Mouse (Mus musculus) heart, embryonic 15.5 days (tissue): ENCODE measurements around the gene Usp30. TPM values are rescaled to one million over a fixed set of nuclear protein-coding genes. Genes with fewer than 3 reads are reported as not detected.

ENCODE experiments used
- ATAC-seq: fragments of 200-750 bp; cut with Nextera tagmentation; replicated peaks from 2 replicates; pipeline ENCODE4 v1.8.0; 2017; ENCODE audit warnings: low read depth, moderate TSS enrichment; ENCODE audit not compliant: insufficient number of reproducible peaks, insufficient read depth, low FRiP score
- H3K27ac ChIP-seq: fragments of 300-500 bp; sonication (generic); 2 replicates; pipeline ENCODE4 v1.5.1; 2015; ENCODE audit warnings: mild to moderate bottlenecking, inconsistent platforms
- H3K27me3 ChIP-seq: fragments of 300-500 bp; sonication (generic); 2 replicates; pipeline ENCODE4 v1.6.1; 2015; ENCODE audit warnings: inconsistent platforms
- H3K36me3 ChIP-seq: fragments of 300-500 bp; sonication (generic); 2 replicates; pipeline ENCODE4 v1.6.1; 2015; ENCODE audit warnings: mild to moderate bottlenecking, inconsistent platforms
- H3K4me1 ChIP-seq: fragments of 300-500 bp; sonication (generic); replicated peaks from 2 replicates; pipeline ENCODE4 v1.6.1; 2015; ENCODE audit warnings: inconsistent platforms
- H3K4me2 ChIP-seq: fragments of 300-500 bp; sonication (generic); 2 replicates; pipeline ENCODE4 v1.6.1; 2015; ENCODE audit warnings: inconsistent platforms, mild to moderate bottlenecking, moderate library complexity
- H3K4me3 ChIP-seq: fragments of 300-500 bp; sonication (generic); 2 replicates; pipeline ENCODE4 v1.5.1; 2015; ENCODE audit warnings: mild to moderate bottlenecking, inconsistent platforms
- H3K9ac ChIP-seq: fragments of 300-500 bp; sonication (generic); 2 replicates; pipeline ENCODE4 v1.6.1; 2015; ENCODE audit warnings: mild to moderate bottlenecking, inconsistent platforms
- H3K9me3 ChIP-seq: fragments of 300-500 bp; sonication (generic); replicated peaks from 2 replicates; pipeline ENCODE4 v1.6.1; 2016; ENCODE audit warnings: inconsistent platforms
- WGBS: fragments of 180-500 bp; shearing (Covaris S2); methylation state at CpG from one replicate; pipeline ENCODE4 v1.1.7; 2015; ENCODE audit warnings: mixed read lengths; 5-methylcytosine and 5-hydroxymethylcytosine counted together
- polyA plus RNA-seq: library from polyadenylated mRNA; unstranded; fragments of >200 nt; fragmentation: Nextera tagmentation; extraction: Ambion mirVana; gene quantifications from 2 replicates; pipeline ENCODE4 v1.2.1, GENCODE M21; 2015

Usp30 gene
- polyA plus RNA-seq, 1 experiment from 2014 or later = 7.8 TPM

GRCm38 (mm10) chr5:114163117-114163696 lies 97.9 kb downstream of the Usp30 start:
- H3K4me3 ChIP-seq = no peak overlapping the region
- H3K4me1 ChIP-seq = peaks cover 8% of the 10 kb centered on the region
- H3K9me3 ChIP-seq = no peaks in the 10 kb centered on the region
- H3K27me3 ChIP-seq = no peaks in the 10 kb centered on the region
- no peak for ATAC-seq
- WGBS = 43% methylated on average over 6 of the region's 6 CpGs
- H3K36me3 ChIP-seq = peaks cover 9% of the 10 kb centered on the region; the same call in 1 of the 2 replicates
- no peak overlapping the region for H3K9ac ChIP-seq
- H3K27ac ChIP-seq = no peak overlapping the region
- H3K4me2 ChIP-seq = no peak overlapping the region

GRCm38 (mm10) chr5:114170345-114170744 lies 105.1 kb downstream of the Usp30 start:
- Histone ChIP-seq H3K9me3 (no peaks in the 10 kb centered on the region), H3K9ac (no peak overlapping the region), H3K27me3 (no peaks in the 10 kb centered on the region), H3K36me3 (peaks cover 9% of the 10 kb centered on the region; the same call in 1 of the 2 replicates), H3K4me2 (no peak overlapping the region), H3K27ac (no peak overlapping the region), H3K4me1 (peaks cover 20% of the 10 kb centered on the region), H3K4me3 (no peak overlapping the region)
- ATAC-seq = no peak
- WGBS = 80% methylated on average over 7 of the region's 7 CpGs

- no peak overlapping the region for H3K4me2 ChIP-seq
- H3K4me1 ChIP-seq = peaks cover 33% of the 10 kb centered on the region
- H3K27ac ChIP-seq = no peak overlapping the region
- H3K27me3 ChIP-seq = no peaks in the 10 kb centered on the region
- H3K9ac ChIP-seq = no peak overlapping the region
- no peaks in the 10 kb centered on the region for H3K36me3 ChIP-seq
- ATAC-seq = no peak
- WGBS = 92% methylated on average over 3 of the region's 3 CpGs
- H3K9me3 ChIP-seq = no peaks in the 10 kb centered on the region
- H3K4me3 ChIP-seq = no peak overlapping the region
These were observed 107.7 kb downstream of the Usp30 start for GRCm38 (mm10) chr5:114172936-114173335.

- Histone ChIP-seq H3K4me2 (peak overlapping the region; percentile 89), H3K9ac (no peak overlapping the region), H3K9me3 (no peaks in the 10 kb centered on the region), H3K36me3 (no peaks in the 10 kb centered on the region), H3K27me3 (no peaks in the 10 kb centered on the region), H3K27ac (peak overlapping the region; percentile 87), H3K4me3 (no peak overlapping the region), H3K4me1 (peaks cover 33% of the 10 kb centered on the region)
- ATAC-seq = no peak
- WGBS = 69% methylated on average over 7 of the region's 7 CpGs
These were observed 108.2 kb downstream of the Usp30 start for GRCm38 (mm10) chr5:114173458-114173857.

- 0 out of 2 replicates have a peak overlapping the region, but pooled peaks have one; percentile 6 for H3K9ac ChIP-seq
- WGBS = 13% methylated on average over 16 of the region's 16 CpGs
- H3K36me3 ChIP-seq = no peaks in the 10 kb centered on the region
- H3K4me2 ChIP-seq = peak overlapping the region; percentile 89
- no peaks in the 10 kb centered on the region for H3K9me3 ChIP-seq
- peaks cover 33% of the 10 kb centered on the region for H3K4me1 ChIP-seq
- H3K4me3 ChIP-seq = peak overlapping the region; percentile 14
- H3K27ac ChIP-seq = peak overlapping the region; percentile 87
- ATAC-seq = no peak
- H3K27me3 ChIP-seq = no peaks in the 10 kb centered on the region
These were observed 108.8 kb downstream of the Usp30 start for GRCm38 (mm10) chr5:114173877-114174581.

Other genes with a start within 250 kb of the Usp30 start
- 2.7 and 18.4 TPM in 2 replicates for gene Selplg, start 232.8 kb upstream of the Usp30 start, polyA plus RNA-seq
- 72.7 and 95.4 TPM in 2 replicates for gene Coro1c, start 156.7 kb upstream of the Usp30 start, polyA plus RNA-seq
- 9.0 and 11.7 TPM in 2 replicates for gene Ssh1, start 71.6 kb upstream of the Usp30 start, polyA plus RNA-seq
- gene Dao, start 61.8 kb upstream of the Usp30 start, polyA plus RNA-seq = not detected in 2 replicates
- gene Svop, start 26.1 kb downstream of the Usp30 start, polyA plus RNA-seq = 0.53 TPM in 1 of 2 replicates, not detected in the other
- 7.8 and 7.9 TPM in 2 replicates for gene Alkbh2, start 62.8 kb downstream of the Usp30 start, polyA plus RNA-seq
- 37.3 and 41.9 TPM in 2 replicates for gene Ung, start 64.9 kb downstream of the Usp30 start, polyA plus RNA-seq
- 11.3 and 12.2 TPM in 2 replicates for gene Acacb, start 81.1 kb downstream of the Usp30 start, polyA plus RNA-seq
- 0.11 and 0.20 TPM in 2 replicates for gene Foxn4, start 208.3 kb downstream of the Usp30 start, polyA plus RNA-seq
- 2.0 and 2.6 TPM in 2 replicates for gene Myo1h, start 223.7 kb downstream of the Usp30 start, polyA plus RNA-seq